Mouse (Mus musculus) brain, embryonic 14.5 days (tissue): Measurements from ENCODE around the gene Rabggtb.

Source experiments
- CTCF ChIP-seq: fragments of 200-500 bp; IDR thresholded peaks from 2 replicates; pipeline ENCODE4 v1.5.1; 2012; ENCODE audit warnings: inconsistent platforms, mild to moderate bottlenecking, moderate library complexity, borderline replicate concordance; ENCODE audit not compliant: insufficient read depth, insufficient read length; ENCODE audit errors: extremely low read depth
- POLR2A ChIP-seq: fragments of 200-500 bp; IDR thresholded peaks from 2 replicates; pipeline ENCODE4 v1.6.1; 2012; ENCODE audit warnings: mild to moderate bottlenecking, inconsistent platforms, borderline replicate concordance; ENCODE audit not compliant: poor library complexity, insufficient read depth, insufficient read length, severe bottlenecking; ENCODE audit errors: extremely low read depth

GRCm38 (mm10) chr3:153889188-153889781, 23.5 kb downstream of the Rabggtb start:
- TF ChIP-seq CTCF: no peak
- TF ChIP-seq POLR2A: no peak
